Mouse (Mus musculus): ENCODE data around the gene Cep128. TPM values are rescaled to one million over a fixed set of nuclear protein-coding genes. Genes with fewer than 3 reads are reported as not detected.
"Not testable (repeated sequence)": the region's sequence is repeated elsewhere in the genome, so short reads cannot be mapped to it uniquely, and the experiment has no call there.

Cep128 gene
- total RNA-seq (2021) = 4.6 and 5.4 TPM in 2 replicates
- long read RNA-seq, full-length matches to known transcripts = 2 of 4 reads
- long read RNA-seq, partial matches to known transcripts = 1 of 4 reads
- long read RNA-seq, other reads (novel, unspliced or antisense) = 1 of 4 reads

- peak; percentile 88 for DNase-seq
Observed at GRCm38 (mm10) chr12:91384281-91385017, at the start of gene Cep128, which contains the start of gene Tshr. Cep128 (minus strand) TSS chr12:91384409. Tshr (plus strand) TSS chr12:91384563.

- DNase-seq = no peak
Observed at GRCm38 (mm10) chr12:91427129-91427528, 42.9 kb upstream of the Cep128 start.

GRCm38 (mm10) chr12:91426499-91426898 lies 42.3 kb upstream of the Cep128 start:
- DNase-seq = no peak

- DNase-seq = peak; percentile 9
Observed at GRCm38 (mm10) chr12:91423125-91423820, 39.1 kb upstream of the Cep128 start.

- DNase-seq = no peak
Observed at GRCm38 (mm10) chr12:91421272-91421671, 37.1 kb upstream of the Cep128 start.

GRCm38 (mm10) chr12:91418791-91419190 lies 34.6 kb upstream of the Cep128 start:
- DNase-seq = peak; percentile 73

GRCm38 (mm10) chr12:91416828-91417227 lies 32.6 kb upstream of the Cep128 start:
- DNase-seq = no peak

- DNase-seq = no peak
Observed at GRCm38 (mm10) chr12:91415112-91415511, 30.9 kb upstream of the Cep128 start.

GRCm38 (mm10) chr12:91412461-91413182 lies 28.4 kb upstream of the Cep128 start:
- no peak for DNase-seq

- DNase-seq = no peak
Observed at GRCm38 (mm10) chr12:91410306-91410705, 26.1 kb upstream of the Cep128 start.

GRCm38 (mm10) chr12:91401049-91401352 lies 16.8 kb upstream of the Cep128 start:
- no peak for DNase-seq

GRCm38 (mm10) chr12:91400232-91401048 lies 16.2 kb upstream of the Cep128 start:
- DNase-seq = peak; percentile 66

GRCm38 (mm10) chr12:91383516-91384264 lies 519 bp downstream of the Cep128 start:
- DNase-seq = peak; percentile 6

- no peak for DNase-seq
Observed at GRCm38 (mm10) chr12:91369173-91369572, 15.0 kb downstream of the Cep128 start.

GRCm38 (mm10) chr12:91353783-91354182 lies 30.4 kb downstream of the Cep128 start:
- DNase-seq = no peak

- not testable (repeated sequence) for DNase-seq
Observed at GRCm38 (mm10) chr12:91338656-91339055, 45.6 kb downstream of the Cep128 start.

GRCm38 (mm10) chr12:91327527-91327926 lies 56.7 kb downstream of the Cep128 start:
- no peak for DNase-seq

- DNase-seq = no peak
Observed at GRCm38 (mm10) chr12:91326104-91326503, 58.1 kb downstream of the Cep128 start.

GRCm38 (mm10) chr12:91315026-91315425 lies 69.2 kb downstream of the Cep128 start:
- no peak for DNase-seq

- no peak for DNase-seq
Observed at GRCm38 (mm10) chr12:91313974-91314587, 70.1 kb downstream of the Cep128 start.

GRCm38 (mm10) chr12:91312591-91312990 lies 71.6 kb downstream of the Cep128 start:
- no peak for DNase-seq
